Mouse (Mus musculus): ENCODE data around the gene Strip2.
A peak's percentile ranks its signal among the peaks of the same experiment; 100 is the strongest.

Gene Strip2

DNA sequence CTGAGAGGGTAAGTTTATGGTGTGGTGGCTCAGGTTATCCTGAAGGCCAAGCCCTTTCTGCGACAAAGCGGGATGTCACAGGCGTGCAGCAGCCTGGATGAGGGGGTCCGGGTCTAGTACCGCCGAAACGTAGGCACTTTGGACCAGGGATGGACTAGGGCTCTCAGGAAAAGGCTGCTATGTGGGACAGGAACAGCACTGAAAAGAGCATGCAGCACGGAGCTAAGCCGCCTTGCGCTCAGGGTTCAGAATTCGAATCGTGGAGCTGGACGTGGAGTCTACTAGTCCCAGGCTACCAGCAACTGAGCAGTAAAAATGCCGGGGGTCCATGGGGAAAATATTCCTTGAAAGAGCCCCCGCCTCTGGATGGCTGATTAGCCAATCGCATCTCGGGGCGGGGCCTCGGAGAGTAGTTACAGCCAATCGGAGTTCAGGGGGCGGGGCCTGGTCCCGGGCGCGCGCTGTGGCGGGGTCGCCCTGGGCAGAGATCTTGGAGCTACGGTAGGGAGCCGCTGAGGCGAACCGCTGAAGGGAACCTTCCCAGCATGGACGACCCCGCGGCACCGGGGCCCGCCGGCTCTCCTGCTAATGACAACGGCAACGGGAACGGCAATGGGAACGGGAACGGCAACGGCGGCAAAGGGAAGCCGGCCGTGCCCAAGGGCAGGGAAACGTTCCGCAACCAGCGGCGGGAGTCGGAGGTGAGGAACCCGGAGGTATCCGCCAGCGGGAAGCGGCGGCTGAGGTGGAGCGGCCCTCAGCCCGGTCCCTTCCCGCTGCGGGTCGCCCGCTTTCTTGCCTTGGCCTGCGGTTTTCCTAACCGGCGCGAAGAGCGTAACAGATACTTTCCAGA is at the start of gene Strip2:
Gene Strip2 (plus strand): TSS at position 483 of the 853 bp plus-strand sequence.
- DNase-seq = peak; percentile 95

DNA sequence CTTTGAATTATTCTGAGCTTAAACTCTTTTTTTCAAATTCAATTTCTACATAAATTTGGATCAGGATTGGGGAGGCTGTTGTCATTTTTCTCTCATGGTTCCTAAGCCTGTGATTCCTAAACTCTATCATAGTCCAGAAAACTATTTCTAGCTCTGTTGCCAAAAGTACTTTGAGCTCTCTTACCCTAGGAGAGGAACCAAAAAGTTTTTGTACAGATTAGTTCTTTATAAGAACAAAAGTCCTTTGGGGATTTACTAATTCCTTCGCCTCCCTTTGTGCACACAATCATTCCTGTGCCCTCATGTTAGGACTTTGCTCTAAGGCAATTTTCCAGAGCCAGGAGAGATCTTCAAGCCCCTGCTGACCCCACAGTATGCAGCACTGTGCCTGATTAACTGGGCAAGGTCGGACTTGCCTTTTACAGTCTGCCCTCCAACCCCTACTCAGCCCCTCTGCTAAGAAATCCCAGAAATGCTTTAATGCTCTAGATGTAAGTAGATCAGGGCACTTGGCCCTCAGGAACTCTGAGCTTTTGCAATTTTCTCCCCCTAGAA is 48.4 kb upstream of the Strip2 start:
- DNase-seq = no peak

DNA sequence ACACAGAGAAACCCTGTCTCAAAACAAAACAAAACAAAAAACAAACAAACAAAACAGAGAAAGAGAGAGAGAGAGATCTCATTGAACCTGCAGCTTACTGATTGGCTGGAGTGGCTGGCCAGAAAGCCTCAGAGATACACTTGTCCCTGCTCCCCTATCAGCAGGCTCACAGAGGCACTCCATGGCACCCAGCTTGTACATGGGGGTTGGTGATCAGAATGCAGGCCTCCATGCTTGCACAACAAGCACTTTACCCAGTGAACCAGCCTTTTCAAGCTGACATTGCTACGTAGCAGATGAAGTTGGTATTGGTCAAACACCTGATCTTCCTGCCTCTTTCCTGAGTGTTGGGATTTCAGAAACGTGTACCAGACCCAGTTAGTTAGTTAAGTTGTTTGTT is 43.2 kb upstream of the Strip2 start:
- no peak for DNase-seq

DNA sequence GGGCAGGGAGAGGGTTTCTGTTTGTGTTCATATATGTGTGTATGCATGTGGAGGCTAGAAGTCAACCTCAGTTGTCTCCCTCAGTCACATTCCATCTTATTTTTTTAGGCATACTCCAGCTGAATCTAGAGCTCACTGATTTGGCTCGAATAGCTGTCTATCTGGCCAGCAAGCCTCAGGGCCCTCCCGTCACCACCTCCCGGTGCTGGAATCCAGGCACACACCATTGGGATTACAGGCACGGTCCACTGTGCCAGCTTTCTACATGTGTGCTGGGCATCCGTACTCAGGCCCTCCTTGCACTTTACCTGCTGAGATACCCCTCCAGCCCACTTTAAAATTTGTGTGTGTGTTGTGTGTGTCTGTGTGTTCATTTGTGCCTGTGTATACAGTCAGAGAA is 41.2 kb upstream of the Strip2 start:
- DNase-seq = no peak

DNA sequence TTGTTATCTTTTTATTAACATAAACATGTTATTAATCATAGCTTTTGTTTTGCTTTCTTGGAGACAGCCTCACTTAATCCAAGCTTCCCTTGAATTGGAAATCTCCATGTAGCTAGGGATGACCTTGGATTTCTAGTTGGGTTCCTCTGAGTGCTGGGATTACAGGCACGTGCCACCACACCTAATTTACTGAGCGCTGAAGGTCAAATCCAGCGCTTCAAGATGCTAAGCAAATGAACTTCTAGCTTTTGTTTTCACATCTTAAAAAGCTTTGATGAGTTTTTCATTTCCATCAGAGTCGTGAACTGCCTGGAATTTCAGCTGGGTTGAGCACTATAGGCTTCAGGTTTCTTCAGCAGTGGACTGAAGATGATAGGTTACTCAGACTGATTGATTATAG is 40.0 kb upstream of the Strip2 start:
- DNase-seq = no peak

DNA sequence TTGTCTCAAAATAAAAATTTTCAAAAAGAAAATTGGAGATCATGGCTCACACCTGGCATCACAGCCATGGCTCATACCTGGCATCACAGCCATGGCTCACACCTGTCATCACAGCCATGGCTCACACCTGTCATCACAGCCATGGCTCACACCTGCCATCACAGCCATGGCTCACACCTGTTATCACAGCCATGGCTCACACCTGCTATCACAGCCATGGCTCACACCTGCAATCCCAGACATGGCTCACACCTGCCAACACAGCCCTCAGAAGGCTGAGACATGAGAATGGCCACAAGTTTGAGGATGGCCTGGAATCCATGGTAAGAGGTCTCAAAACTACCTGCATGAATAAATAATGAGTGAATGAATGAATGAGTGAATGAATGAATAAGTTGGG is 37.2 kb upstream of the Strip2 start:
- DNase-seq = no peak

DNA sequence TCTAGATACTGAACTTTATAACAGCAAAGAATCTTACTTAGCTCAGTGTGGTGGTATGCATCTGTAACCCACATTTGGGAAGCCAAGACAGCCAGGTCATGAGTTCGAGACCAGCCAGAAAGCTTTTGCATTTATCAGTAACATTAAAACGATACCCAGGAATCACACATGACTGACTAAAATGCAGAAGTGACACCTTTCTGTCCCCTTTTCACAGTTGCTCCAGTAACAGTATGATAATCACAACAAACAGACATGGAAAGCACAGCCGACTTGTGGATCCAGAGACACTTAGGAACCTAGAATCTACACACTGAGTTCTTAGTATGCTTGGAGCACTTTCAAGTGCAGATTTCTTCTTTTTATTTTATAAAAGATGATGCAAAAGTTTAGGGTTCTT is 36.0 kb upstream of the Strip2 start:
- DNase-seq = no peak

DNA sequence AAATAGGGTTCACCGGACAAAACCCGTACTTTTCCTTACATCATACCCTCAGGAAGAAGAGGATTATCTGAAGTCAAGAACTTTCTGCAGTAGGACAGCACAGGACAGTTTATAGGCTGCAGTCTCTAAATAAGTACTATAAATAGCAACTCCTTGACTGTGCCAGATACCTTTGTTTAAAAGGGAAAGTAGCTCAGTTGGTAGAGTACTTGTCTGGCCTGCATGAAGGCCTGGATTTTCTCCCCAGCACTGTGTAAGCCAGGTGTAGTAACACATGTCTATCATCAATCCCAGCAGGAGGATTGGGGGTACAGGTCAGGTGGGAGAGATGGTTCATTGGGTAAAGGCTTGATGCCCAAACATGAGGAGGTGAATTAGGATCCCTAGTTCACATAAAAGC is 34.9 kb upstream of the Strip2 start:
- DNase-seq = no peak

DNA sequence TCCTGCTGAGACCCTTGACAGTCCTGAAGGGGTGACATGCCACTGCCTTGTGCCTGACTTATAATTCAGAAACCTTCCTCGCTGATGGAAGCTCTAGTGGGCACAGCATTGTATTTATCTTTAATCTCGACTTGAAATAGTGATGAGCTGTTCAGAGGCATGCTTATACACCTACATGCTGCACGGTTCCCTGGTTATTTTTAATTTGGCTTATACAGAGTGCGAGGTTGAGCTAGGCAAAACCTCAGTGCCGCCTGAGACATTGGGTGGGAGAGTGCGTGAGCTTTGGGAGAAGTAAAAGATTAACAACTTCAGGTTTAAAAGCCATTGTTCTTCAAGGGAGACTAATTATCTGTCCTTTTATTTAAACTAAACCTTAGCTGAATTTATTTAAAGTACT is 33.9 kb upstream of the Strip2 start:
- DNase-seq = no peak

DNA sequence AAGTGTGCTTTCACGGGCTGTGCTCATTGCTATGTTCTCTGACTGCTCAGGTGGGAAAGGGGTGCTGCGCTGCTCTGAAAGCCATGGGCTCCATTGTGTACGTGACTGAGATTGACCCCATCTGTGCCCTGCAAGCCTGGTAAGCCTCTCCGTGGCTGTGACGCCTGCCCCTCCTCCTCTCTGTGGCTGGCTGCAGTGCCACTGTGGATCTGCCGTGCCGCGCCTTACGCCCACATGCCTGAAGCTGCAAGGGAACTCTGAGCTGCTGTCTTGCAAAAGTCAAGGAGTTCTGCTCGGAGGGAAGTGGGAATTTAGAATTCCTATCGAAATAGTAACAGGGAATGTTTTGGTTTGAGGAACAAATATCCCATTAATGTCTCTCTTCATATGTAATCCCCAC is 25.7 kb upstream of the Strip2 start:
- DNase-seq = no peak

DNA sequence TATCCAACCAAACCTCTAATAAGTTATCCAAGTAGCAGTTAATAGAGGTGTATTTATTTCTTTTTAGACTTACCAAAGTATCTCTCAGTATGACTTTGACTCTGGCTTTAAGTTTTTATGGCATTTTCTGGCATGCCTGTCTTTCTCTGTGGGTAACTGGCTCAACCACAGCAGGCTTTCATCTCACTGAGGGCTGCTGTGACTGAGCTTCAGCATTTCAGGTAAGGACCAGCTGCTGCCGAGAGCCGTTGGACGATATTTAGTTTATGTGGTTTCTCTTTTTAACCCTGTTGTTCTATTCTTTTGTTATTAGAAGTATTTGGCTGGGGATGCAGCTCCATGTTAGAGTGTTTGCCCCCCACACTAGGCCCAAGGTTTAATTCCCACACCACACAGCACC is 19.8 kb upstream of the Strip2 start:
- no peak for DNase-seq

DNA sequence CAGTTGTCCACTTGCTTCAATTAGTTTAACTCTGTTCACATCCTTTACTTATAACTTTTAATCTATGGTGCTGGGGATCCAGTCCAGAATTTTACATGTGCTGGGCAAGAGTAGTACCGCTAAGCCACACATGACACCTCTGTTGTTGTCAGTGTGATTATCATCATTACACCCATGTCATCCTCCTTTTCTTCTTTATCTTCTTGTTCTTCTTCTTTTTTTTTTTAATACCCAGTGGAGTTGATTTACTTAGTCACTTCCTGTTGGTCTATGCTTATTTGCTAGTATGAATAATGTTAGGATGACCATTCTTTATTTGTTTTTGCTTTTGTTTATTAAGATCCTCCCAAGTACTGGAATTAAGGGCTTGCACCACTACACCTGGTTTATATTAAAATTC is 15.4 kb upstream of the Strip2 start:
- no peak for DNase-seq

DNA sequence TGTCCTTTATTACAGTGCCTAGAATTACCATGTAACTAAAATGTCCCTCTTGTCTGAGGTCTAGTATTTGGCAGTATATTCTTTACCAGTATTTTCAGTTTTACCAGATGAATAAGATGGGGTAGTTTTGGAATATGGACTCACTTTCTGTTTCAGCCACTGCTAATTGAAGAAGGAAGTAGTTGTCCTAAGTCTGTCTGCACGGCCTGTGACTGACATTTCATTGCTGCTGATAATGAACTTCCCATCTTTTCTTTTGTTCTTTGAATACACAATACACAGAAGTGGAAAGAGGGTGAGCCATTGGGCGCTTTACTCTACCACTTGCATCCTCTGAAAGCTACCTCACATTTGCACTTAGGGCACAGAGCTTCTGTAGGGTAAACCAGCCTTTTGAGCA is 14.6 kb upstream of the Strip2 start:
- no peak for DNase-seq

DNA sequence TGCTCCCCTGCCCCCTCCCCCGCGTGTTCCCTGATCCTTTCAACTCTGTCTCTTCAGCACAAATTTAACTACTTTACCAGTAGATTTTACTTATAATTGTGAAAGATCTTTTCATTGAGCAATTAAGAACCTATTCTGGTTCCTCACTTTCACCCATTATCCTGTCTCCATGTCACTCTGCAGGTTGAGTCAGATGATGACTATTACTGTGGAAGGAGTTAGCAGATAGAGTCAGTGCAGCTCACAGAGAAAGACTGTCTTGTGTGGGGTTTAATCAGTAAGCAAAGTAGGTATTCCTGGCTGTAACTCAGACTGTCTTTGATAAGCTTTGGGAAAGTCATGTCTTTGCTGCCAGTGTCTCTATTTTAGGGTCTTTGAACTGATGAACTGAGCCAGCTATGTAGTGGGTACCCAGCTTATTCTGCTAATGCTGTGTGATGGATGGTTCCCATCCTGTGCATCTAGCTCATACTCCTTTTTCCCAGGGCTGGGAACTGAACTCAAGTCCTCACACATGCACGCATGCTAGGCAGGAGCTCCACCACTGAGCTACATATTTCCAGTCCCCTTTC is 13.4 kb upstream of the Strip2 start:
- DNase-seq = no peak

DNA sequence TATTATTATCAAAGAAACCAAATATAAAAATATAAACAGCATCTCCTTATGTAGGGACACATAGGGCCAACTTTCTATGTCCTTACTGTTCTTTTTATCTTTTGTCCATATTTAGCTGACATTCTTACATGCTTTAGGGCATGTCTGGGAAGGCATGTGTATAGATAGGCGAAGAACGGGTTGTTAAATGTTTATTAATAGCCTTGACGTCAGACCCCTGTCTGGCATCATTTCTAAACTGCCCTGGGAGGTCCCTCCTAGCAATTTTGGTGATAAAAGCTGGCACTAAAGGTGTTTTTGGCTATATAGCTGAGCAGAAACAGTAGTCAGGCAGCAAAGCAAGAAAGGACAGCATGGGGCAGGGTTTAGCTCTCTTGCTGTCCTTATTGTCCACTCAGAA is 12.5 kb upstream of the Strip2 start:
- no peak for DNase-seq

DNA sequence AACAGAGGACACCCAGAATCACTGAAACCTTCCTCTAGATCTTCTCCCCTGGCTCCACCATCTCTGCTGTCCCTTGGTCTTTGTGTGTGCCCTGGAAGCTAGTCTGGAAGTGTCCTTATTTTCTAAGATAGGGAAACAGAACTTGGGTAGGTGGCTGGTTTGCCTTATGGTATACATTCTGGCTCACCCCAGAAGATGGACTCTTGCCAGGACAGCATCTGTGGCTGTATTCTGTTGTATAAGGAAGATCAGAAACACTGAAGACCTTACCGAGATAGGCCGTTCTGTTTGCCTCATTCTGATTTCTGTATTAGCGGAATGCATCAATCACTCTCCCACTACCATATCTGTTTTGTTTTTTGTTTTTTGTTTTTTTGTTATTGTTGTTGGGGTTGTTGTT is 6.2 kb upstream of the Strip2 start:
- no peak for DNase-seq

DNA sequence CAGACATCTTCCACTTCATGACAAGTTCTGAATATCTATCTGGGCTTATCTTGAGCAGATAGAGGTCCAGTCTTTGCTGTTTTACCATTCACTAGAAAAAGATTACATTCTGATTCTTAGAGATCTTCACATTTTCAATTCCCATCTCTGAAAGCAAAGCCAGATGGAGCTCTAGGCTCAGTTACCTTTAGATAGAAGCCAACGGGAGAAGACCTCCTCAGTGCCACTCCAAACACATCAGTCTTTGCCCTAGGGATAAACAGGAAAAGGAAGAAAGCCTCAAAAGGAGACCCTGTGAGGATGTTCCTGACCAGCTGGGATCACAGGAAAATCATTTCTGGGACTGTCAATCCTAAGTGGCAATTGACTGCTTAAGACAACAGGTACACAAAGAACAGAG is 3.1 kb upstream of the Strip2 start:
- no peak for DNase-seq

DNA sequence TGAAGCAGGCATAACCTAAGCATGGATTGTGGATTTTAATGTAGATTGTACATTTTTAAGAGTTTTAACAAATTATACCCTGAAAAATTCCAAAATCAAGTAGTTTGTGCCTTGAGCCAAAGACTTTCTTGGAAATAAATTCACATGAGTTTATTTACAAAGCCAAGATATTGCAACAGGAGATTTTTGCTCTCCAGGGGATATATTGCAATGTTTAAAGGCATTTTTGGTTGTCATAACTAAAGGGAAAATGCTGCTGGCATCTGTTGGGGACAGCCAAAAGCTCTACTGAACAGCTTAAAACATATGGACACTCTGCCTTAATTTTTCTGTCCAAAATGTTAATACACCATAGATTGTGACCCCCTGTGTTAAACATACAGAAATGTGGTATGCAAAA is 2.7 kb upstream of the Strip2 start:
- DNase-seq = no peak

DNA sequence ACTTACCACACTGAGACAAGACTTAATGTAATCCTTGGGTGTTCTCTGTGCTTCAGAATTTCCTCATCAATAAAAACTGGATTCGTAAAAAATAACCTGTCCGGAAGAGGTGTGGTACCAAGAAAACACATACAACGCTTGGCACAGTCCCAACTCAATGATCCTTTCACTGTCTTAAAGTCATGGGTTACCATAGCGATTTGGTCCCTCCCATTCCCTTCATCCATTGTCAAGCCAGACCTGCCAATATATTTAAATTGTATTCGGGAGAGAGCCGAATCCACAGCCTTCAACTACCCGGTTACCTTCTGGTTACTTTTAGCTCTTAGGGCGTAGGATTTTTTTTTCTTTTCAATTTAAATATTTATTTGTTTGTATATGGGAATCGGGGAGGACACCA is 976 bp upstream of the Strip2 start:
- no peak for DNase-seq

DNA sequence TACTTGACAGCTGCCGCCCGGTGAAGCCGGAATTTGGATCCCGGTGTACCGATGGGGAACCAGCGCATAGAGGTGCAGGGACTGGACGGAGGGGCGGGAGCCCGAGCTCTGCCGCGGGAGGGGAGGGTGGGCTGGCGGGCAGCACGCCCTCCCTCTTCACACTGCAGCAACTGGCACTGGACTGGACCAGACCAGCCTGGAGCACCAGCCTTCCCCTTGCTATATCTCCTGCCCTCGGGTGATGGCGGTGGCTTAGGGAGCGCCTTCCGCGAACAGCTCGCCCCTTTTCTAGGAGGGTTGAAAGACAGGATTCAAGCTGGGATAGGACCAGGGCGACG is 540 bp downstream of the Strip2 start:
- DNase-seq = peak; percentile 8

DNA sequence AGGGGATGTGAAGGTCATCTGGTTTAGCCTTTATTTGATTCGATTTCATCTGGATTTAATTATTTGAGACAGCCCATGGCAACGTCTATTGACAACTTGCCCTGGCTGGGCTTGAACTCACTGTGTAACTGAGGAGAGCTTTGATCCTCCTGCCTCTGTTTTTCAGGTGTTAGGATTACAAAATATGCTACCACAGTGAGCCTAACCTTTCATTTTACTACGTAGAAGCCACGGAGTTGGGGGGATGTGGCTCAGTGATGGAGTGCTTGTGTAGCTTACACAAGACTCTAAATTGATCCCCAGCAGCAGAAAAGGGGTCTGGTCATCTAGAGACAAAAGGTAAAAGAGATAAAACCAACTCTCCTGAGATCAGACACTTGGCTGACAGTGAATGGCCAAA is 1.1 kb downstream of the Strip2 start:
- DNase-seq = no peak

DNA sequence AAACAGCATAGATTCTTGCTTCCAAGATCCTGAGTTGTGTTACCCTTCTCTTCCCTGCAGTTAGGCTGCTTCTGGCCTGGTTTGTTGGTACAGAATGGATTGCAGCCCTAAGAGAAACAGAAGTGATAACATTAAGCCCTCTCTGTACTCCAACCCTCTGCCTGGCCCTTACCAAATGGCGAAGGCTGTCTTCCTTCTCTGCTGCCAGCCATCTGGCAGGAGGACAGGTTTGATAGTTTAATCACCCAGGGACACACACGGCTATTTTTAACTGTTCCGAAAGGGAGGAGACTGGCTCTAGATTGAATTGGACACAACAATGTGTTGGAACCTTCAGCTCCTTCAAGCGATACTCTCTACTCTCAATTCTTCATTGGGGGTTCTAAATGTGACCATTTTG is 6.7 kb downstream of the Strip2 start:
- no peak for DNase-seq

DNA sequence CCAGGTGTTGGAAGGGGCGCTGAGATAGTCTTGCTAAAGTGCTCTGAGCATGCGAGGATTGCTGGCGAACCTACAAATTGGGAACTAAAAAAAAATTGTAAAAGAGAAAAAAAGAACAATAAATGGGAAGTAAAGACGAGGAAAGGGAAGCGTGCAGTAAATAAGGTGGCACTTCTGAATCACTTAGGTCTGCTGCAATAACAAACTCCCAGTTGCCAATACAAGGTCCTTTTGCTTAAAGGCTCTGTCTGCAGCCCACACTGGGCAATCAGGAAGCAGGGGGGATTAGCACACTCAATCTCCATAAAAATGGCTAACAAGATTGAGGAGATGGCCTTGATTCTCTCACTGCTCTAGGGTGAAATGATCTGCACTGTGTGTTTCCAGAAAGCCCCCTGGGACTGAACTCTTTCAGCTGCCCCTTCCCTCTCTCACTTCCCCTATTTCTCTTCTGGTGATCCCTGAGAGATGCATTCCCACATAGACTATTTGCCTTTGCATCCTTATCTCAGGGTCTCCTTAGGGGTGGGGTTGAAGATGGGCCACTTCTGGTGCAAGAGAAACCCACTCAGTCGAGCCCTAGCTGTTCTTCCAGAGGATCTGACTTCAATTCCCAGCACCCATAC is 8.9 kb downstream of the Strip2 start:
- no peak for DNase-seq

DNA sequence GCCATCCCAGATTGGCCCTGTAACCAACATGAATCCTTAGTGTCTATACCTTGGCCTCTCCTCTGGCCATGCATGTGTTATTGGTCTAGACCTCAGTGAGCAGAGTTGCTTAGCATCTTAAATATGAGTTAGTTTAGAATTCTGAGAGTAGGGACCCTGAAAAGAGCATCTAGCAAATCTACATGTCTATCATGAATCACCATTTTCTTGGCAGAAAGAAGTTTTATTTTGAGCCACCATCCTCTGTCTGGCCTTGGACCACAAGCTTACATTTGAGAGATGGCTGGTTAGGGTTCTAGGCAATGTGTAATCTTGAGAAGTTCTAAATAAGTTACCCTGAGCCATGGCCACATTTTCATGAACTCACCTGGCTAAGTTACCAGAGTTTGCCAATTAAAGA is 13.3 kb downstream of the Strip2 start:
- no peak for DNase-seq
